Mouse (Mus musculus): Measurements from ENCODE around the gene Agpat4.
"Not testable (repeated sequence)": the region's sequence is repeated elsewhere in the genome, so short reads cannot be mapped to it uniquely, and the experiment has no call there.

Gene Agpat4

GRCm38 (mm10) chr17:12122262-12122661 lies 3.8 kb downstream of the Agpat4 start:
- DNase-seq (ENCODE audit: low spot score) = not testable (repeated sequence)

- no peak for DNase-seq (ENCODE audit: low spot score)
Measured at GRCm38 (mm10) chr17:12123168-12123567, 4.7 kb downstream of the Agpat4 start.

GRCm38 (mm10) chr17:12127056-12127455 lies 8.6 kb downstream of the Agpat4 start:
- no peak for DNase-seq (ENCODE audit: low spot score)

GRCm38 (mm10) chr17:12128976-12129375 lies 10.5 kb downstream of the Agpat4 start:
- DNase-seq (ENCODE audit: low spot score) = no peak

- DNase-seq (ENCODE audit: low spot score) = no peak
Measured at GRCm38 (mm10) chr17:12131171-12131570, 12.7 kb downstream of the Agpat4 start.

GRCm38 (mm10) chr17:12131581-12131980 lies 13.1 kb downstream of the Agpat4 start:
- DNase-seq (ENCODE audit: low spot score) = no peak

- DNase-seq (ENCODE audit: low spot score) = no peak
Measured at GRCm38 (mm10) chr17:12132904-12133303, 14.4 kb downstream of the Agpat4 start.

- no peak for DNase-seq (ENCODE audit: low spot score)
Measured at GRCm38 (mm10) chr17:12133985-12134384, 15.5 kb downstream of the Agpat4 start.

GRCm38 (mm10) chr17:12134975-12135633 lies 16.6 kb downstream of the Agpat4 start:
- no peak for DNase-seq (ENCODE audit: low spot score)

GRCm38 (mm10) chr17:12138355-12138754 lies 19.9 kb downstream of the Agpat4 start:
- no peak for DNase-seq (ENCODE audit: low spot score)

GRCm38 (mm10) chr17:12143948-12144364 lies 25.5 kb downstream of the Agpat4 start:
- DNase-seq (ENCODE audit: low spot score) = no peak

GRCm38 (mm10) chr17:12146132-12146681 lies 27.7 kb downstream of the Agpat4 start:
- DNase-seq (ENCODE audit: low spot score) = no peak

- no peak for DNase-seq (ENCODE audit: low spot score)
Measured at GRCm38 (mm10) chr17:12147830-12148229, 29.3 kb downstream of the Agpat4 start.

GRCm38 (mm10) chr17:12149232-12149861 lies 30.8 kb downstream of the Agpat4 start:
- DNase-seq (ENCODE audit: low spot score) = no peak

GRCm38 (mm10) chr17:12150970-12151369 lies 32.5 kb downstream of the Agpat4 start:
- no peak for DNase-seq (ENCODE audit: low spot score)

- no peak for DNase-seq (ENCODE audit: low spot score)
Measured at GRCm38 (mm10) chr17:12154260-12154659, 35.8 kb downstream of the Agpat4 start.

- DNase-seq (ENCODE audit: low spot score) = no peak
Measured at GRCm38 (mm10) chr17:12155236-12155635, 36.7 kb downstream of the Agpat4 start.

GRCm38 (mm10) chr17:12155872-12156271 lies 37.4 kb downstream of the Agpat4 start:
- no peak for DNase-seq (ENCODE audit: low spot score)

- no peak for DNase-seq (ENCODE audit: low spot score)
Measured at GRCm38 (mm10) chr17:12156661-12157060, 38.2 kb downstream of the Agpat4 start.

- DNase-seq (ENCODE audit: low spot score) = no peak
Measured at GRCm38 (mm10) chr17:12157203-12157602, 38.7 kb downstream of the Agpat4 start.

GRCm38 (mm10) chr17:12159187-12160060 lies 40.9 kb downstream of the Agpat4 start:
- no peak for DNase-seq (ENCODE audit: low spot score)

- DNase-seq (ENCODE audit: low spot score) = no peak
Measured at GRCm38 (mm10) chr17:12160061-12160421, 41.5 kb downstream of the Agpat4 start.

- DNase-seq (ENCODE audit: low spot score) = no peak
Measured at GRCm38 (mm10) chr17:12160540-12160939, 42.0 kb downstream of the Agpat4 start.
